In genomic region chr3:95172526-95173255, GRCm38 (mm10) we compare ENCODE assay signal across 9 mouse cellular contexts. TPM values are rescaled to one million over a fixed set of nuclear protein-coding genes. Genes with fewer than 3 reads are reported as not detected.
DNase-seq lines count a peak whose midpoint lies in the region; ATAC-seq and TF ChIP-seq lines count a peak whose summit lies in the region.
"Had no signal": no experiment of that assay in that cellular context is flagged by ENCODE, and none has a peak within 500 bp of the region (broad histone marks: within the 10 kb centered on the region; RNA-seq: fewer than 3 reads in every experiment).

No protein-coding gene starts in this region.

- H3K4me2 ChIP-seq in heart, embryonic 16.5 days (ENCODE audit: low read depth, low read length) = peak overlapping the region; percentile 69; the same call in 1 of the 2 replicates
- peak overlapping the region; percentile 60 for H3K4me2 ChIP-seq in liver, embryonic 16.5 days (ENCODE audit: low read depth, low read length)

- intact Hi-C loops in heart, adult 2 months (cut with DNase I) = no loop called here
- intact Hi-C loops in heart, postnatal 25 days (cut with DNase I) = no loop called here

- no peak for TF ChIP-seq POLR2A in heart, adult 2 months (IDR thresholded peaks at IDR 0.05; ENCODE audit: insufficient read depth, low read depth, low read length)

- no peaks in the 10 kb centered on the region for H3K36me3 ChIP-seq in heart, adult 2 months (ENCODE audit: control insufficient read depth, insufficient read depth, low read length)
- H3K36me3 ChIP-seq in ES-E14 (ENCODE audit: control insufficient read depth, insufficient read depth, low read length, poor library complexity, severe bottlenecking) = peaks cover 23% of the 10 kb centered on the region
- no peaks in the 10 kb centered on the region for H3K36me3 ChIP-seq in heart, embryonic 16.5 days (ENCODE audit: control insufficient read depth, insufficient read depth)
- no peaks in the 10 kb centered on the region for H3K36me3 ChIP-seq in liver, embryonic 16.5 days (ENCODE audit: control insufficient read depth, insufficient read depth)

- no peak for DNase-seq in heart, adult 2 months
- no peak for DNase-seq in heart, postnatal 25 days (ENCODE audit: low spot score)
- DNase-seq in ES-E14 (ENCODE audit: low read depth, low spot score) = no peak
- no peak for DNase-seq in layer of hippocampus, postnatal 14 days (ENCODE audit: low spot score in 2 of 2)
- DNase-seq in layer of hippocampus, adult 11-12 months (ENCODE audit: low spot score) = no peak
- DNase-seq in thymus, postnatal 0 days (ENCODE audit: low spot score) = no peak

- H3K4me3 ChIP-seq in heart, adult 2 months = peak overlapping the region; percentile 46; the same call in 1 of the 2 replicates
- peak overlapping the region; percentile 44 to 67 for H3K4me3 ChIP-seq in ES-E14 (ENCODE audit: insufficient read depth in 1 of 2, low read depth in 1 of 2, low read length in 2 of 2, poor library complexity in 1 of 2, severe bottlenecking in 1 of 2)
- H3K4me3 ChIP-seq in heart, embryonic 16.5 days (ENCODE audit: low read length) = peak overlapping the region; percentile 51
- peak overlapping the region; percentile 38; the same call in 1 of the 2 replicates for H3K4me3 ChIP-seq in liver, embryonic 16.5 days (ENCODE audit: low read depth, low read length)

- H3K27ac ChIP-seq in heart, adult 2 months = no peak overlapping the region
- H3K27ac ChIP-seq in ES-E14 (ENCODE audit: insufficient read depth, low read depth, low read length, poor library complexity, severe bottlenecking) = no peak overlapping the region
- H3K27ac ChIP-seq in heart, embryonic 16.5 days (ENCODE audit: low read length) = no peak overlapping the region
- no peak overlapping the region for H3K27ac ChIP-seq in liver, embryonic 16.5 days (ENCODE audit: low read length)
- H3K27ac ChIP-seq: macrophage had no signal

- no peak for TF ChIP-seq CTCF in heart, adult 2 months (IDR thresholded peaks at IDR 0.05)

- TF ChIP-seq EP300 in heart, adult 2 months (IDR thresholded peaks at IDR 0.05; ENCODE audit: insufficient read depth, low read depth, low read length) = no peak

- 53% methylated on average over 84 of the region's 84 CpGs for WGBS in heart, adult 2 months
- whole genome bisulfite sequencing in heart, embryonic 16.5 days = 18% methylated on average over 83 of the region's 84 CpGs
- 15% methylated on average over 83 of the region's 84 CpGs for WGBS in liver, embryonic 16.5 days (ENCODE audit: insufficient replicate concordance)

- H3K9ac ChIP-seq in heart, adult 2 months (ENCODE audit: low read depth, low read length) = peak overlapping the region; percentile 63; the same call in 1 of the 2 replicates
- H3K9ac ChIP-seq in ES-E14 (ENCODE audit: insufficient read depth, low read depth, low read length, poor library complexity, severe bottlenecking) = peak overlapping the region; percentile 66
- H3K9ac ChIP-seq in heart, embryonic 16.5 days (ENCODE audit: low read length) = no peak overlapping the region
- H3K9ac ChIP-seq in liver, embryonic 16.5 days (ENCODE audit: low read depth, low read length) = no peak overlapping the region

- in situ Hi-C loops in ES-E14 (cut with MboI; ENCODE audit: low sequenced_read_pairs in 2 of 2, unreplicated experiment in 2 of 2) = no loop called here

- no peaks in the 10 kb centered on the region for H3K79me2 ChIP-seq in heart, adult 2 months (replicated peaks; ENCODE audit: control insufficient read depth, insufficient read depth, low read length)

- ATAC-seq in heart, embryonic 16.5 days (replicated peaks; ENCODE audit: extremely low read depth, insufficient read depth, low FRiP score) = no peak
- ATAC-seq in liver, embryonic 16.5 days (ENCODE audit: low read depth) = no peak

- no peaks in the 10 kb centered on the region for H3K4me1 ChIP-seq in heart, adult 2 months (ENCODE audit: control insufficient read depth, insufficient read depth, low read length)
- H3K4me1 ChIP-seq in ES-E14 (ENCODE audit: control insufficient read depth in 2 of 2, insufficient read depth in 2 of 2, low read length in 2 of 2, poor library complexity in 1 of 2) = peaks cover 4% of the 10 kb centered on the region in 2 experiments; a peak in 3 of 4 replicates
- H3K4me1 ChIP-seq in heart, embryonic 16.5 days (ENCODE audit: control insufficient read depth, insufficient read depth, low read length) = peaks cover 3% of the 10 kb centered on the region; the same call in 1 of the 2 replicates
- H3K4me1 ChIP-seq in liver, embryonic 16.5 days (ENCODE audit: control insufficient read depth, low read depth, low read length) = peaks cover 7% of the 10 kb centered on the region

- H3K9me3 ChIP-seq in ES-E14 (ENCODE audit: control insufficient read depth, insufficient read depth, low read depth, low read length) = no peaks in the 10 kb centered on the region
- H3K9me3 ChIP-seq in heart, embryonic 16.5 days (replicated peaks; ENCODE audit: control insufficient read depth, low read length) = no peaks in the 10 kb centered on the region
- no peaks in the 10 kb centered on the region for H3K9me3 ChIP-seq in liver, embryonic 16.5 days (replicated peaks; ENCODE audit: control insufficient read depth, low read length)

- no peaks in the 10 kb centered on the region; the same call in 1 of the 2 replicates for H3K27me3 ChIP-seq in heart, adult 2 months (ENCODE audit: control insufficient read depth, insufficient read depth, low read length)
- peaks cover 38% of the 10 kb centered on the region for H3K27me3 ChIP-seq in heart, embryonic 16.5 days (ENCODE audit: control insufficient read depth, insufficient read depth, low read length)
- H3K27me3 ChIP-seq in liver, embryonic 16.5 days (ENCODE audit: control insufficient read depth, insufficient read depth, low read depth, low read length) = peaks cover 55% of the 10 kb centered on the region

TF ChIP-seq in ES-E14, 5 proteins besides CTCF, POLR2A, EP300 and RAD21:
- TF ChIP-seq ZC3H11A (IDR thresholded peaks at IDR 0.05; ENCODE audit: borderline replicate concordance, low read depth, low read length) (no peak), CHD2 (IDR thresholded peaks at IDR 0.05; ENCODE audit: low read depth, low read length) (no peak), HCFC1 (IDR thresholded peaks at IDR 0.05; ENCODE audit: borderline replicate concordance, insufficient read depth, low read length) (no peak), MAFK (IDR thresholded peaks at IDR 0.05; ENCODE audit: insufficient read depth, low read depth, low read length) (no peak), ZNF384 (IDR thresholded peaks at IDR 0.05; ENCODE audit: low read depth, low read length) (no peak)
TF ChIP-seq in ES-E14: peak in this region for 0.

RNA-seq across cellular contexts. Expression of gene Sema6c, which starts 12.4 kb away (rescaled TPM):
- 1 to 10 TPM; 3.8 to 3.9 TPM for total RNA-seq in heart, adult 2 months (2021)
- 16.9 and 21.1 TPM in 2 replicates for polyA plus RNA-seq in heart, adult 2 months (2012; rRNA removed)
- total RNA-seq in heart, postnatal 25 days (2021) = 1 to 10 TPM; 7.3 to 9.4 TPM
- total RNA-seq in ES-E14 (2012; rRNA removed) = 15.3 and 34.7 TPM in 2 replicates
- 1.5 and 2.7 TPM in 2 replicates for polyA plus RNA-seq in heart, embryonic 16.5 days (2015; fragmentation: Nextera tagmentation; extraction: Ambion mirVana)
- polyA plus RNA-seq in liver, embryonic 16.5 days (2015; fragmentation: Nextera tagmentation; extraction: Ambion mirVana) = 0.19 and 0.20 TPM in 2 replicates
- total RNA-seq in layer of hippocampus, postnatal 14 days (2021) = 10 to 100 TPM; 48.6 to 52.6 TPM
- polyA plus RNA-seq in thymus, postnatal 0 days (2015; fragmentation: Nextera tagmentation; extraction: Ambion mirVana) = 1.1 and 1.4 TPM in 2 replicates
- polyA plus RNA-seq: macrophage had no signal

RNA-seq across cellular contexts. Expression of gene Tnfaip8l2, which starts 30.5 kb away (rescaled TPM):
- total RNA-seq in heart, adult 2 months (2021) = 1 to 10 TPM; 1.5 to 2.1 TPM
- 3.3 and 4.9 TPM in 2 replicates for polyA plus RNA-seq in heart, adult 2 months (2012; rRNA removed)
- 1 to 10 TPM; 2.0 to 2.1 TPM for total RNA-seq in heart, postnatal 25 days (2021)
- 1.0 and 1.3 TPM in 2 replicates for total RNA-seq in ES-E14 (2012; rRNA removed)
- 3.9 and 4.4 TPM in 2 replicates for polyA plus RNA-seq in heart, embryonic 16.5 days (2015; fragmentation: Nextera tagmentation; extraction: Ambion mirVana)
- polyA plus RNA-seq in liver, embryonic 16.5 days (2015; fragmentation: Nextera tagmentation; extraction: Ambion mirVana) = 9.3 and 9.6 TPM in 2 replicates
- total RNA-seq in layer of hippocampus, postnatal 14 days (2021) = 1 to 10 TPM; 2.3 to 3.0 TPM
- 39.0 and 41.2 TPM in 2 replicates for polyA plus RNA-seq in thymus, postnatal 0 days (2015; fragmentation: Nextera tagmentation; extraction: Ambion mirVana)

RNA-seq across cellular contexts. Expression of gene Lysmd1, which starts 38.8 kb away (rescaled TPM):
- 1 to 10 TPM; 4.5 to 6.3 TPM for total RNA-seq in heart, adult 2 months (2021)
- 5.8 and 7.8 TPM in 2 replicates for polyA plus RNA-seq in heart, adult 2 months (2012; rRNA removed)
- 1 to 10 TPM; 6.7 to 7.9 TPM for total RNA-seq in heart, postnatal 25 days (2021)
- 4.4 and 5.1 TPM in 2 replicates for total RNA-seq in ES-E14 (2012; rRNA removed)
- 9.7 and 11.3 TPM in 2 replicates for polyA plus RNA-seq in heart, embryonic 16.5 days (2015; fragmentation: Nextera tagmentation; extraction: Ambion mirVana)
- polyA plus RNA-seq in liver, embryonic 16.5 days (2015; fragmentation: Nextera tagmentation; extraction: Ambion mirVana) = 7.5 and 7.8 TPM in 2 replicates
- total RNA-seq in layer of hippocampus, postnatal 14 days (2021) = 10 to 100 TPM; 22.5 to 22.8 TPM
- polyA plus RNA-seq in thymus, postnatal 0 days (2015; fragmentation: Nextera tagmentation; extraction: Ambion mirVana) = 21.1 and 23.4 TPM in 2 replicates

RNA-seq across cellular contexts. Expression of gene Scnm1, which starts 38.9 kb away (rescaled TPM):
- total RNA-seq in heart, adult 2 months (2021) = 10 to 100 TPM; 28.3 to 32.1 TPM
- 46.8 and 67.9 TPM in 2 replicates for polyA plus RNA-seq in heart, adult 2 months (2012; rRNA removed)
- total RNA-seq in heart, postnatal 25 days (2021) = 10 to 100 TPM; 28.3 to 31.4 TPM
- total RNA-seq in ES-E14 (2012; rRNA removed) = 38.1 and 39.2 TPM in 2 replicates
- polyA plus RNA-seq in heart, embryonic 16.5 days (2015; fragmentation: Nextera tagmentation; extraction: Ambion mirVana) = 54.1 and 59.2 TPM in 2 replicates
- polyA plus RNA-seq in liver, embryonic 16.5 days (2015; fragmentation: Nextera tagmentation; extraction: Ambion mirVana) = 24.7 and 25.5 TPM in 2 replicates
- total RNA-seq in layer of hippocampus, postnatal 14 days (2021) = 10 to 100 TPM; 39.6 to 41.2 TPM
- 77.4 and 81.3 TPM in 2 replicates for polyA plus RNA-seq in thymus, postnatal 0 days (2015; fragmentation: Nextera tagmentation; extraction: Ambion mirVana)

RNA-seq across cellular contexts. Expression of gene Gabpb2, which starts 45.0 kb away (rescaled TPM):
- total RNA-seq in heart, adult 2 months (2021) = 10 to 100 TPM; 13.5 to 14.1 TPM
- 8.6 and 15.8 TPM in 2 replicates for polyA plus RNA-seq in heart, adult 2 months (2012; rRNA removed)
- 10 to 100 TPM; 12.7 to 14.1 TPM for total RNA-seq in heart, postnatal 25 days (2021)
- 28.7 and 30.7 TPM in 2 replicates for total RNA-seq in ES-E14 (2012; rRNA removed)
- 6.3 and 6.6 TPM in 2 replicates for polyA plus RNA-seq in heart, embryonic 16.5 days (2015; fragmentation: Nextera tagmentation; extraction: Ambion mirVana)
- polyA plus RNA-seq in liver, embryonic 16.5 days (2015; fragmentation: Nextera tagmentation; extraction: Ambion mirVana) = 6.6 and 7.0 TPM in 2 replicates
- 10 to 100 TPM; 10.5 to 11.8 TPM for total RNA-seq in layer of hippocampus, postnatal 14 days (2021)
- 9.3 and 13.8 TPM in 2 replicates for polyA plus RNA-seq in thymus, postnatal 0 days (2015; fragmentation: Nextera tagmentation; extraction: Ambion mirVana)

Comparison
In these comparisons a context has a peak if more than half of its experiments do, and no peak if none do; other contexts are left out.
1. H3K9ac ChIP-seq: peak in heart, adult 2 months (single experiment) and ES-E14 (single experiment); none in heart, embryonic 16.5 days (single experiment) and liver, embryonic 16.5 days (single experiment).
2. Peak in every context shown above with its lines, with median percentiles within 50 percentile points of each other: H3K4me3 ChIP-seq.